Mouse (Mus musculus): ENCODE measurements around the gene Tmprss6. TPM values are rescaled to one million over a fixed set of nuclear protein-coding genes. Genes with fewer than 3 reads are reported as not detected.

The Tmprss6 gene
- total RNA-seq, 2 experiments from 2014 or later: not detected

DNA sequence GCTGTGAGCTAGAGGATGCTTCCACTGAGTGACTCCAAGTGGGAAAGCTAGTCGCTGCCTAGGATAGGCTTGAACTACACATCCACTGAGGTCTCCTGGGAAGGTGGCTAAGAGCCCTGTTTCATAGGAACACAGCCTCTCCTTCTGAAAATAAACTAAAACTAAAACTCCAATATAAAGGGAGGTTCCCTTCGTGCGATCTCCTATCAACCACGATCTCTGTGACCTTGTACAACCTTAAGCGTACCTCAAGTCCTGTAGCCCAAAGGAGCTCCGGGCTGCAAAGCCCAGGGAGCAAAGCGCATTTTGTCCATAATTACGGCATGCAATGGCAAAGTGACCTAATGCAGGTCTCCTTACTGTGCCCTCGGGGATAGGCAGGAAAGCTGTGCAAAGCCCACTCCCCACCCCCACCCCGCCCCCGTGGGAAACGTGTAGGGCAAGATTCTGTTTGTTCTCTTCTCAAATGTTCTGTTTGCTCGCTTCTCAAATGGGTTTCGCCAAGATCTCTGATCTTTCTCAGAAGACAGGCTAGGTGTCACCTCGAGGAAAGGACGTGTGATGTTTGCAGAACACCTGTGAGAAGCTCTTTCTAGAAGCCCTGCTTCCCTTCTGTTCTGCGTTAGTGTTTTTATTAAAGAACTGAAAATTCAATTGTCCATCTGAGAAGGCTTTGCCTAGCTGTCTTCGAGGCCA, 34.2 kb upstream of the Tmprss6 start:
- Histone ChIP-seq H3K4me3 (no peak overlapping the region), H3K27ac (no peak overlapping the region)
- intact Hi-C loops (cut with DNase I): no loop called here
- no peak for DNase-seq
- TF ChIP-seq CTCF (IDR thresholded peaks at IDR 0.05): no peak

DNA sequence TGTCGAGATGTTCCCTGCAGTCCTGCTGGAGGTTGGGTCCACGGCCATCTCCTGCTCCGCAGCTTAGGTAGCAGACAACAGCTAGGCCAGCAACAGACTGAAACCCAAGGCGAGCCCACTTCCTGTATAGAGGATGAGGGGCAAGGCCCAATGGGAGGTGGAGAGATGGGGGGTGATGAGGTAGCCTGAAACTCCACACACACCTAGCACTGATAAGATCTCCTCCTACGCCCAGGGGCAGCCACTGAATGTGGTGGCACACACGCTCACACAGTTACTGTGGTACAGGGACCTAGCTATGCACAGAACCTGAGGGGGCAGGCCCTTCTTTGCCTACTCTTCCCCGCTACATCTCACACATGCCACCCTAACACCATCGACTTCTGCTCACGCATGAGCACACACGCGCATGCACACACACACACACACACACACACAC, 26.6 kb upstream of the Tmprss6 start, which contains the start of gene Il2rb:
Gene Il2rb, minus strand, starts transcription at position 304 of the 439 bp plus-strand sequence.
- no peak for DNase-seq
- Histone ChIP-seq H3K4me3 (no peak within 1 kb of the TSS), H3K27ac (no peak within 1 kb of the TSS)
- intact Hi-C loops (cut with DNase I): no loop called here
- TF ChIP-seq CTCF (IDR thresholded peaks at IDR 0.05): no peak

- intact Hi-C loops (cut with DNase I): no loop called here
- H3K27ac ChIP-seq: no peak overlapping the region
- DNase-seq: no peak
- no peak overlapping the region for H3K4me3 ChIP-seq
- TF ChIP-seq CTCF (IDR thresholded peaks at IDR 0.05): no peak
These were observed 25.1 kb upstream of the Tmprss6 start for GRCm38 (mm10) chr15:78493401-78494010.

DNA sequence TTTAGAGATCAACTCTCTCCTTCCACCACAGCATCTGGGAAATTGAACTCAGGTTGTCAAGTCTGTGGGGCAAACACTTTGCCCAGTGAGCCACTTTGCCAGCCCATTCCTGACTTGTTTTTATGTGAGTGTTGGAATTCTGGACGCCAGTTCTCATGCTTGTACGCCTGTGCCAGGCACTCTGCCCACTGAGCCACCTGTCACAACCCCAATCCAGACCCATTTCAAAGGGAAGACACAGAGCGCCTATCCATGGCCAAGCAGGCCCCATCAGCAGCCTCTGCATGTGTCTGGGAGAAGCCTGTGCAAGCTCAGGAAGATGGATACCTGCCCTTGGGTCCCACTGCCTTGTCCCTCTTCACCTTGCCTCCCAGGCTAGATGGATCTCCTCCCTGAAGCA, 22.9 kb upstream of the Tmprss6 start:
- H3K4me3 ChIP-seq: no peak overlapping the region
- intact Hi-C loops (cut with DNase I): no loop called here
- DNase-seq: no peak
- H3K27ac ChIP-seq: no peak overlapping the region
- no peak for TF ChIP-seq CTCF (IDR thresholded peaks at IDR 0.05)

GRCm38 (mm10) chr15:78489906-78490305, 21.5 kb upstream of the Tmprss6 start:
- H3K27ac ChIP-seq: no peak overlapping the region
- no peak for TF ChIP-seq CTCF (IDR thresholded peaks at IDR 0.05)
- DNase-seq: no peak
- intact Hi-C loops (cut with DNase I): no loop called here
- H3K4me3 ChIP-seq: no peak overlapping the region

DNA sequence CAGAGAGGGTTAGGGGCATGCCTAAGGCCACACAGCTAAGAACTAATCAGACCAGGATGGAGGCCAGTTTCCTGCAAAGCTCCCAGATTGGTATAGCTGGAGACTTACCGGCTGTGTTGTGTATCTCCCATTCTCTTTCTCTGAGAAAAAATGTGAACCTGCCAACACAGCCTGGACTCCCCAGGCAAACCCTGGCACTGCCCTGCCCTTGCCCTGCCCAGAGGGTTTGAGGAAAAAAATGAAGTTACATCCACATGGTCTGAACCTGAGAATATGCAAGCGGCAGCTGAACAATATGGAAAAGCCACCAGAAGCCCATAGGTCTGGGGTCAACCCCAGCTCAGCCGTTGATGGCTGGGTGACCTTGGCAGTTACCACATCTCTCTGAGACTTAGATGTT, 20.8 kb upstream of the Tmprss6 start:
- TF ChIP-seq CTCF (IDR thresholded peaks at IDR 0.05): no peak
- no peak for DNase-seq
- no peak overlapping the region for H3K27ac ChIP-seq
- H3K4me3 ChIP-seq: no peak overlapping the region
- intact Hi-C loops (cut with DNase I): no loop called here

- H3K27ac ChIP-seq: no peak overlapping the region
- no peak for DNase-seq
- no peak for TF ChIP-seq CTCF (IDR thresholded peaks at IDR 0.05)
- intact Hi-C loops (cut with DNase I): no loop called here
- H3K4me3 ChIP-seq: no peak overlapping the region
These were observed 18.6 kb upstream of the Tmprss6 start for GRCm38 (mm10) chr15:78487066-78487465.

- intact Hi-C loops (cut with DNase I): no loop called here
- H3K27ac ChIP-seq: no peak overlapping the region
- no peak for DNase-seq
- no peak overlapping the region for H3K4me3 ChIP-seq
- no peak for TF ChIP-seq CTCF (IDR thresholded peaks at IDR 0.05)
These were observed 18.1 kb upstream of the Tmprss6 start for GRCm38 (mm10) chr15:78486564-78486963.

DNA sequence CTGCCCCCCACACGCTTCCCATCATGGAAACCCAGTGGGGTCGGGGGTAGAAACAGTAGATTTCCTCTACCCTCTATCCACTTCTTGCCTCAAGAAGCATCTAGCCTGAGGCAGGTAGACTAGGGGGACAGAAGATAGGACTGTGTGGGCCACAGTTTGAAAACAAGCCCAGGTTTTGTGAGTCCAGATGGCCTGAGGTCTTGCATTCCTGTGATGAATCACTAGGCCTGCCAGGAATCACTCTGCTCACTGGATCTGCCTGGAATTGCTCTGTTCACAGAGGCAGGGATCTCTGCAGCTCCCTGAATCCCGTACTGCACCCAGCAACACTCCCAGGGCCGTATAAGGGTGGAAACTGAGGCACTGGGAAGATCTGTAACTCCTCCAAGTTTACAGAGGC, 14.9 kb upstream of the Tmprss6 start:
- Histone ChIP-seq H3K4me3 (no peak overlapping the region), H3K27ac (no peak overlapping the region)
- DNase-seq: no peak
- intact Hi-C loops (cut with DNase I): no loop called here
- TF ChIP-seq CTCF (IDR thresholded peaks at IDR 0.05): no peak

DNA sequence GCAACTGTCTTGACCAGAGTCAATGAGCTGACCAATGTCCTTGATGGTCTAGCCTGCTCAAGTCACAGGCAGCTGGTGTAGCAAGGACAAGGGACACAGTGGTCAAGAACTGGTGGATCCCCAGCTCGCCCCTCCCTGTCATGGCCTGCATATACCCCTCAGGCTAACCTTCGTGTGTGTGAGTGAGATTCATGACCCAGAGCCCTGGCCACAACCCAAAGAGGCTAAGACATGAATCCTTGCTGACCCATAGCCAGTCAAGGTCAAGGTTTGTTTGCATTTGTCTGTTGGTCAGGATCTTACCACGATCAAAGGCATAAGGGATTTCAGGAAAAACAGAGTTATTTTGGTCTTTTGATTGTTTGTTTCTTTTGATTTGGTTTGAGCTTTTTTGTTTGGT, 14.1 kb upstream of the Tmprss6 start:
- H3K27ac ChIP-seq: no peak overlapping the region
- H3K4me3 ChIP-seq: no peak overlapping the region
- no peak for TF ChIP-seq CTCF (IDR thresholded peaks at IDR 0.05)
- intact Hi-C loops (cut with DNase I): no loop called here
- DNase-seq: no peak

DNA sequence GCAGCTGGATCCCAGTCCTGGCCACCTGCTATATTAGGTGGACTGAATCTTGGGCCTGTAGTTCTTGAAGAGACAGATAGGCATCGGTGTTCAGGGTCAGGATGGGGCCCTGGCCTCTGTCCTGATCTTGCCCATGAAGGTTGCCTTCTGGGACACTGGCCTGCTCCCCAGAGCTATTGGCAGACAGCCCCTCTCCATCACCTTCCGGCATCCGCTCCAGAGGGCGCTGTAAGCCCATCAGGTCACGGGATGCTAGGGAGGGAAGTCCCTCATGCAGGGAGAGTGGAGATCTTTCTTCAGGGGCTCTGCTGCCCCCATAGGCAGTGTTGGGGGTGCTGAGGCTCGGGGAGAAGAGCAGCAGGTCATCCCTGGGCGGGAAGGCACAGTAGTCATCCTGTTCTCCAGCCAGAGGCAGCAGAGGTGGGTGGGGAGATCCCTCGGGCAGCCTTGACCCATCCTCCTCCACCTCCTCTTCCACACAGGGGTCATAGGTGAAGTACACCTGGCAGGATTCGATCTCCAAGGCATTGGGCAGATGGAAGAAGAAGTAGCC, 13.1 kb upstream of the Tmprss6 start:
- peak; percentile 3; the same call in 1 of the 2 replicates for TF ChIP-seq CTCF (IDR thresholded peaks at IDR 0.05)
- intact Hi-C loops (cut with DNase I): no loop called here
- Histone ChIP-seq H3K4me3 (no peak overlapping the region), H3K27ac (no peak overlapping the region)
- peak; percentile 44 for DNase-seq

- H3K27ac ChIP-seq: no peak overlapping the region
- no peak for DNase-seq
- TF ChIP-seq CTCF (IDR thresholded peaks at IDR 0.05): no peak
- H3K4me3 ChIP-seq: no peak overlapping the region
- intact Hi-C loops (cut with DNase I): no loop called here
These were observed 12.6 kb upstream of the Tmprss6 start for GRCm38 (mm10) chr15:78480991-78481390.

DNA sequence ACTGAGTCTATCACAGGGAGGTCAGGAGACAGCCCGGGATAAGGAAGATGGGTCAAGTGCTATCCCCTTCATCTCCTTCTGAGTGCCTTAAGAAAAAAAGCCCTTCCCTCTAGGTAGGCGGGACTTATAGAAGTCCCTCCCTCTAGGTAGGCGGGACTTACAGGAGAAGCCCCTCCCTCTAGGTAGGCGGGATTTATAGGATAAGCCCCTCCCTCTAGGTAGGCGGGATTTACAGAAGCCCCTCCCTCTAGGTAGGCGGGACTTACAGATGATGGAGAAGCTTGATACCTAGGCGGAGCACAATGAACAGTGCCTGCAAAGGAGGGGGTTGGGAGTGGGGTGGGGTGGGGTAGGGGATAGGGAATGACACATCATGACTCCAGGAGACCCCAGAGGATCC, 11.7 kb upstream of the Tmprss6 start:
- H3K4me3 ChIP-seq: no peak overlapping the region
- H3K27ac ChIP-seq: no peak overlapping the region
- DNase-seq: no peak
- TF ChIP-seq CTCF (IDR thresholded peaks at IDR 0.05): no peak
- intact Hi-C loops (cut with DNase I): no loop called here
